Mouse (Mus musculus): Measurements from ENCODE around the gene Svs4.

- TF ChIP-seq CTCF (IDR thresholded peaks at IDR 0.05): no peak
- TF ChIP-seq EP300 (IDR thresholded peaks at IDR 0.05): no peak
Measured at GRCm38 (mm10) chr2:164232671-164233070, 45.6 kb downstream of the Svs4 start.
